Mouse (Mus musculus) midbrain, embryonic 14.5 days (tissue): ENCODE measurements at regions not wholly inside any gene's neighbourhood (a gene's known extent, or its start where the extent isn't known, plus 50 kb on each side); places are given as distances from the start of the nearest gene placed in this dataset.

ENCODE experiments used
- ATAC-seq: fragments of 200-750 bp; cut with Nextera tagmentation; 2 replicates; pipeline ENCODE4 v1.8.0; 2017; ENCODE audit warnings: moderate number of reproducible peaks, moderate library complexity; ENCODE audit not compliant: low FRiP score, low TSS enrichment
- DNase-seq: peaks from one replicate; pipeline ENCODE4 v3.0.0-alpha.2; 2015
- H3K27ac ChIP-seq: fragments of 300-500 bp; sonication (generic); replicated peaks from 2 replicates; pipeline ENCODE4 v1.5.1; 2014; ENCODE audit warnings: mild to moderate bottlenecking, low read depth, low read length, moderate library complexity
- H3K27me3 ChIP-seq: fragments of 300-500 bp; sonication (generic); 2 replicates; pipeline ENCODE4 v1.6.1; 2014; ENCODE audit warnings: low read length, control low read depth, mixed read lengths; ENCODE audit not compliant: control insufficient read depth, insufficient read depth
- H3K36me3 ChIP-seq: fragments of 300-500 bp; sonication (generic); 2 replicates; pipeline ENCODE4 v1.6.1; 2014; ENCODE audit warnings: low read length, control low read depth; ENCODE audit not compliant: control insufficient read depth, insufficient read depth
- H3K4me1 ChIP-seq: fragments of 300-500 bp; sonication (generic); 2 replicates; pipeline ENCODE4 v1.6.1; 2014; ENCODE audit warnings: mild to moderate bottlenecking, antibody characterized with exemption, low read length, control low read depth; ENCODE audit not compliant: control insufficient read depth, insufficient read depth
- H3K4me2 ChIP-seq: fragments of 300-500 bp; sonication (generic); 2 replicates; pipeline ENCODE4 v1.6.1; 2014; ENCODE audit warnings: mild to moderate bottlenecking, low read length, moderate library complexity
- H3K4me3 ChIP-seq: fragments of 300-500 bp; sonication (generic); replicated peaks from 2 replicates; pipeline ENCODE4 v1.5.1; 2014; ENCODE audit warnings: low read depth, low read length
- H3K9ac ChIP-seq: fragments of 300-500 bp; sonication (generic); replicated peaks from 2 replicates; pipeline ENCODE4 v1.6.1; 2014; ENCODE audit warnings: mild to moderate bottlenecking, low read length, moderate library complexity
- H3K9me3 ChIP-seq: fragments of 300-500 bp; sonication (generic); 2 replicates; pipeline ENCODE4 v1.6.1; 2016; ENCODE audit warnings: low read length, control low read depth, mixed read lengths; ENCODE audit not compliant: control insufficient read depth
- WGBS: fragments of 180-500 bp; shearing (Covaris S2); extraction: QIAGEN DNeasy Blood & Tissue Kit; methylation state at CpG from one replicate; pipeline ENCODE4 v1.1.7; 2014; 5-methylcytosine and 5-hydroxymethylcytosine counted together

DNA sequence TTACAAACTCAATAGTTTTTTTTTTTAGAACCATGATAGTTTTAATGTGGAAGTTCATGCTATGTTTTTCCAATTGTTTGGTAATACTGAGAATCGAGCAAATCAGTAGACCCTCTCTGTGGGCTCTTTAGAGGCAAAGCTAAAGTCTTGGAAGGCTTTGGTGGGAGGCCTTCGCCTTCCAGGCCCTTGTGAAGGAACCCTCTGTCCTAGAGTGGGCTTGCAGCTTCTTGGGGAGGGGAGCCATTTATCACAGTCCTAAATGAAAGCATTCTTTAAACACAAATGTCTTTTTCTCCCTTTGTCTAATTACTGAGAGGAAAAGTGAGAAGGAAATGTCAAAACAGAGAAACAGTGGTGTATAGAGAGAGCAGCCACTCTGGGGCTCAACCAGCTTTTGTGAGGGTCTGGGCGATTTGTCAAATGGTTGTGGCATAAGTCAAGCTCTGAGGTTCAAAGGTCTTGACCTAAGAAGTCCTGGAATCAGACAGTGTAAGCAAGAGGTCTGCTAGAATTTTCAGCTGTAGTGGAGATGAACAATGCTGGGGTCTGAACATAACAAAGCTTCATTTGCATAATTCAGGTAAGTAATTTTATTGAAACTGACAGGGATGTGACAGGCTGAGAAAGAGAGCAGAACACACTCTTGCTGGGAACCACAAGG lies 736.6 kb upstream of the Nr2f1 start:
- no peak overlapping the region for H3K4me3 ChIP-seq
- H3K4me1 ChIP-seq, result peaks cover 11% of the 10 kb centered on the region; the same call in 1 of the 2 replicates
- H3K9me3 ChIP-seq, result no peaks in the 10 kb centered on the region
- peak; percentile 41 for ATAC-seq
- no peak overlapping the region for H3K4me2 ChIP-seq
- no peak overlapping the region; the same call in 1 of the 2 replicates for H3K27ac ChIP-seq
- no peaks in the 10 kb centered on the region for H3K27me3 ChIP-seq
- peak; percentile 25 for DNase-seq
- H3K36me3 ChIP-seq, result no peaks in the 10 kb centered on the region
- 8% methylated on average over 3 of the region's 3 CpGs for WGBS
- H3K9ac ChIP-seq, result no peak overlapping the region

GRCm38 (mm10) chr13:78928347-78928746 lies 728.8 kb upstream of the Nr2f1 start:
- no peak overlapping the region for H3K4me3 ChIP-seq
- no peak overlapping the region for H3K4me2 ChIP-seq
- H3K36me3 ChIP-seq, result no peaks in the 10 kb centered on the region
- DNase-seq (no peak), ATAC-seq (0 out of 2 replicates have a peak, but pooled peaks have one; percentile 43)
- H3K9ac ChIP-seq, result no peak overlapping the region
- H3K9me3 ChIP-seq, result no peaks in the 10 kb centered on the region
- H3K27me3 ChIP-seq, result no peaks in the 10 kb centered on the region
- WGBS, result 74% methylated on average over 1 of the region's 1 CpGs
- H3K4me1 ChIP-seq, result no peaks in the 10 kb centered on the region
- no peak overlapping the region for H3K27ac ChIP-seq

GRCm38 (mm10) chr13:78920802-78921201 lies 721.2 kb upstream of the Nr2f1 start:
- ATAC-seq (no peak), DNase-seq (no peak)
- Histone ChIP-seq H3K9me3 (no peaks in the 10 kb centered on the region), H3K4me3 (no peak overlapping the region), H3K36me3 (no peaks in the 10 kb centered on the region), H3K9ac (no peak overlapping the region), H3K27me3 (no peaks in the 10 kb centered on the region), H3K27ac (no peak overlapping the region), H3K4me2 (no peak overlapping the region), H3K4me1 (no peaks in the 10 kb centered on the region)
- WGBS, result 51% methylated on average over 3 of the region's 3 CpGs

GRCm38 (mm10) chr13:78909839-78910238 lies 710.3 kb upstream of the Nr2f1 start:
- Histone ChIP-seq H3K4me1 (peaks cover 3% of the 10 kb centered on the region; the same call in 1 of the 2 replicates), H3K4me3 (no peak overlapping the region), H3K9ac (no peak overlapping the region), H3K9me3 (no peaks in the 10 kb centered on the region), H3K27me3 (no peaks in the 10 kb centered on the region), H3K27ac (no peak overlapping the region), H3K4me2 (no peak overlapping the region), H3K36me3 (no peaks in the 10 kb centered on the region)
- WGBS, result 21% methylated on average over 5 of the region's 5 CpGs
- no peak for ATAC-seq
- peak; percentile 23 for DNase-seq

GRCm38 (mm10) chr13:78904102-78904501 lies 704.5 kb upstream of the Nr2f1 start:
- no peak for DNase-seq

GRCm38 (mm10) chr13:78900693-78901092 lies 701.1 kb upstream of the Nr2f1 start:
- ATAC-seq (no peak), DNase-seq (no peak)
- WGBS, result 82% methylated on average over 1 of the region's 1 CpGs
- no peaks in the 10 kb centered on the region for H3K36me3 ChIP-seq
- no peak overlapping the region for H3K4me3 ChIP-seq
- H3K4me1 ChIP-seq, result no peaks in the 10 kb centered on the region
- no peaks in the 10 kb centered on the region for H3K27me3 ChIP-seq
- H3K9ac ChIP-seq, result no peak overlapping the region
- no peaks in the 10 kb centered on the region for H3K9me3 ChIP-seq
- H3K4me2 ChIP-seq, result no peak overlapping the region
- H3K27ac ChIP-seq, result no peak overlapping the region

More at GRCm38 (mm10) chr13:78904102-78904501, 704.5 kb upstream of the Nr2f1 start:
- Histone ChIP-seq H3K9me3 (no peaks in the 10 kb centered on the region), H3K4me2 (no peak overlapping the region), H3K36me3 (no peaks in the 10 kb centered on the region), H3K4me1 (no peaks in the 10 kb centered on the region), H3K27me3 (no peaks in the 10 kb centered on the region), H3K27ac (no peak overlapping the region), H3K4me3 (no peak overlapping the region), H3K9ac (no peak overlapping the region)
- no peak for ATAC-seq

DNA sequence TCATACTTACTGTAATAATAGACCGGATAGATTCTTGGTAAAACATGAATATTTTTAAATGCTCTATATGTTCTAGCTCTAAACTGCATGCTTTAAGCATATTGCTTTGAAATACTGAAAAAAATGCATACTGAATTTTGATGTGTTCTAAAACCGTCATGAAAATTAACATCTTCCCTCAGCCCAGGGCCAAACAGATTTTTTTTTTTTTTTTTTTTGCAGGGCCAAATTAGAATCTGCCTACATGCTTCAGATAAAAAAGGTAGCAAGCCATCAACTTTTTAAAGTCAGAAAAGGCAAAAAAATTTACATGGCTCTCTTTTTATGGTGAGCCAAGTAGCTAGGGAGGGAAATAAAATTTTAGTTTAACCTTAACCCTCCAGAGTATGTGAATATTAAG lies 692.7 kb upstream of the Nr2f1 start:
- Histone ChIP-seq H3K9me3 (no peaks in the 10 kb centered on the region), H3K4me3 (no peak overlapping the region), H3K4me1 (no peaks in the 10 kb centered on the region), H3K27me3 (no peaks in the 10 kb centered on the region), H3K9ac (no peak overlapping the region), H3K27ac (no peak overlapping the region), H3K4me2 (no peak overlapping the region), H3K36me3 (no peaks in the 10 kb centered on the region)
- ATAC-seq (no peak), DNase-seq (no peak)
- WGBS, result 88% methylated on average over 2 of the region's 2 CpGs

GRCm38 (mm10) chr13:78883062-78883461 lies 683.5 kb upstream of the Nr2f1 start:
- Histone ChIP-seq H3K4me2 (no peak overlapping the region), H3K9me3 (no peaks in the 10 kb centered on the region), H3K4me3 (no peak overlapping the region), H3K36me3 (no peaks in the 10 kb centered on the region), H3K4me1 (no peaks in the 10 kb centered on the region), H3K9ac (no peak overlapping the region), H3K27me3 (no peaks in the 10 kb centered on the region), H3K27ac (no peak overlapping the region)
- no peak for ATAC-seq
- no peak for DNase-seq
- WGBS, result 95% methylated on average over 1 of the region's 1 CpGs

- DNase-seq, result peak; percentile 4
- H3K27me3 ChIP-seq, result no peaks in the 10 kb centered on the region
- no peak overlapping the region for H3K27ac ChIP-seq
- ATAC-seq, result no peak
- no peak overlapping the region for H3K9ac ChIP-seq
- no peaks in the 10 kb centered on the region for H3K4me1 ChIP-seq
- WGBS, result 52% methylated on average over 5 of the region's 5 CpGs
- H3K36me3 ChIP-seq, result no peaks in the 10 kb centered on the region
- H3K9me3 ChIP-seq, result no peaks in the 10 kb centered on the region
- no peak overlapping the region for H3K4me3 ChIP-seq
- no peak overlapping the region for H3K4me2 ChIP-seq
These were observed 673.0 kb upstream of the Nr2f1 start for GRCm38 (mm10) chr13:78872582-78872981.
